Comparison of ENCODE assay signal across 8 mouse cellular contexts in the genomic region with DNA sequence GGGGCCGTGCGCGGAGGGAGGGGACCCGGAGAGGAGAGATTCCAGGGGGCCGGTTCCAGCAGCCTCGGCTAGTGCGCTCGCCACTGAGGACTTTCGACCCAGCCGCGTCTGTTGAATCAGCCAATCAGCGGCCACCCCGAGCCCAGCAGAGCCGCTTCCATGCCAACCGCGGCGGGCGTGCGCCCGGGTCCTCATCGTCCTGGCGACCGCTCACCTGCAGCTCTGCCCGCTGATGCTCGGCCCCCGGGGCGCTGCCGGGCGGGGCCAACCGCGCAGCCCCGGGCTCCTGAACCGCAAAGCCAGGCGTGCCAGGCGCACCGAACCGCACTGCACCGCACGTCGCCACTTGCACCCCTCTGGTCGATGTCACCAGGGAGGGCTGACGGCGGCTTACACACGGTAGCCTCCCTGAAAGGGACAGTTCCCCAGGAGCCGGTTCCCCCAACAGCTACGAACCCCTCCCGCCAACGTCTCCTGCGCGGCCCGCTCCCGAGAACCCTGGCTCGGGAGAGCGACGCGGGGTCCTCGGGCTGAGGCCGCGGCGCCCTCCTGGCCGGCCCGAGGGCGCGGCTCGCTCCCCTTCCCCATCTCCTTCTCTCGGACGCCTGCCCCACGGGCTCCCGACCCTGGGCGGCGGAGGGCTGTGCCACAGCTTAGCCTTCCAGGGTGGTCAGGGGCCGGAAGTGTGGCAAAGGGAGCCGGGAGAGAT. TPM values are rescaled to one million over a fixed set of nuclear protein-coding genes. Genes with fewer than 3 reads are reported as not detected.
DNase-seq lines count a peak whose midpoint lies in the region; ATAC-seq and TF ChIP-seq lines count a peak whose summit lies in the region.

A gene (minus strand): TSS at position 464 of the 709 bp plus-strand sequence.

- H3K9me3 ChIP-seq in hindbrain, embryonic 15.5 days: no peaks in the 10 kb centered on the region

- whole genome bisulfite sequencing in hindbrain, embryonic 15.5 days: under 1% methylated on average over 62 of the region's 73 CpGs

- H3K36me3 ChIP-seq in hindbrain, embryonic 15.5 days: no peaks in the 10 kb centered on the region

- peak; percentile 66 for DNase-seq in adrenal gland, adult 2 months
- peak; percentile 55 for DNase-seq in gastrocnemius, postnatal 10 days
- DNase-seq in left cerebral cortex, adult 2 months (ENCODE audit: extremely low spot score in 1 of 2, low spot score in 2 of 2): peak; percentile 72 to 77
- DNase-seq in lung, postnatal 25 days (ENCODE audit: low spot score): peak; percentile 10
- peak; percentile 74 for DNase-seq in right cerebral cortex, postnatal 14 days
- no peak for DNase-seq in spleen, adult 18-20 months

- H3K4me3 ChIP-seq in cortical plate, adult 2 months (ENCODE audit: insufficient read depth, low read length): peak within 1 kb of the TSS; percentile 55
- H3K4me3 ChIP-seq in hindbrain, embryonic 15.5 days: peak within 1 kb of the TSS; percentile 56
- H3K4me3 ChIP-seq in left cerebral cortex, adult 2 months: peak within 1 kb of the TSS; percentile 69

- peak; percentile 93 for ATAC-seq in hindbrain, embryonic 15.5 days (ENCODE audit: low FRiP score, low read depth)

- H3K27ac ChIP-seq in cortical plate, adult 2 months (ENCODE audit: insufficient read depth, low read length): no peak within 1 kb of the TSS
- H3K27ac ChIP-seq in hindbrain, embryonic 15.5 days (replicated peaks): no peak within 1 kb of the TSS
- peak within 1 kb of the TSS; percentile 69 for H3K27ac ChIP-seq in left cerebral cortex, adult 2 months

- TF ChIP-seq CTCF in cortical plate, adult 2 months (IDR thresholded peaks at IDR 0.05; ENCODE audit: extremely low read depth, insufficient read depth, low read length): no peak
- no peak for TF ChIP-seq CTCF in left cerebral cortex, adult 2 months (IDR thresholded peaks at IDR 0.05)

- intact Hi-C loops in left cerebral cortex, adult 2 months (cut with DNase I): no loop called here

- peak within 1 kb of the TSS; percentile 91 for H3K4me2 ChIP-seq in hindbrain, embryonic 15.5 days

- H3K4me1 ChIP-seq in cortical plate, adult 2 months (ENCODE audit: control insufficient read depth, insufficient read depth, low read length): no peaks in the 10 kb centered on the region; the same call in 1 of the 2 replicates
- peaks cover 12% of the 10 kb centered on the region for H3K4me1 ChIP-seq in hindbrain, embryonic 15.5 days (replicated peaks)

- peaks cover 13% of the 10 kb centered on the region; the same call in 1 of the 2 replicates for H3K27me3 ChIP-seq in hindbrain, embryonic 15.5 days

- H3K9ac ChIP-seq in hindbrain, embryonic 15.5 days: peak within 1 kb of the TSS; percentile 49

- no peak for TF ChIP-seq POLR2A in cortical plate, adult 2 months (IDR thresholded peaks at IDR 0.05; ENCODE audit: extremely low read depth, insufficient read depth, low read length)

RNA-seq across cellular contexts. Expression of the gene that starts here (rescaled TPM):
- total RNA-seq in adrenal gland, adult 2 months (2021): under 1 TPM in 1 of 2 experiments, not detected in 1; 0.35 TPM
- polyA plus RNA-seq in adrenal gland, adult 2 months (2012; rRNA removed): 0.60 TPM in 1 of 2 replicates, not detected in the other
- 1.8 and 2.8 TPM in 2 replicates for polyA plus RNA-seq in cortical plate, adult 2 months (2012; rRNA removed)
- total RNA-seq in gastrocnemius, postnatal 10 days (2021): under 1 TPM in 1 of 2 experiments, not detected in 1; 0.16 TPM
- polyA plus RNA-seq in hindbrain, embryonic 15.5 days (2015; fragmentation: Nextera tagmentation; extraction: Ambion mirVana): 1.4 and 2.1 TPM in 2 replicates
- 1 to 10 TPM; 2.0 to 2.2 TPM for total RNA-seq in left cerebral cortex, adult 2 months (2021)

Comparison
In these comparisons a context has a peak if more than half of its experiments do, and no peak if none do; other contexts are left out.
1. Peak in DNase-seq in adrenal gland, adult 2 months; RNA of the gene not detected or under 1 TPM.
2. Peak in DNase-seq in gastrocnemius, postnatal 10 days; RNA of the gene not detected or under 1 TPM.
3. DNase-seq: peak in left cerebral cortex, adult 2 months (2 of 2), lung, postnatal 25 days (single experiment) and right cerebral cortex, postnatal 14 days (single experiment); none in spleen, adult 18-20 months (0 of 2).
4. Peak in every context shown above with its lines, with median percentiles within 50 percentile points of each other: H3K4me3 ChIP-seq.